Mouse (Mus musculus) midbrain, embryonic 10.5 days (tissue): ENCODE measurements around the gene Mfsd4b5. TPM values are rescaled to one million over a fixed set of nuclear protein-coding genes. Genes with fewer than 3 reads are reported as not detected.
"Not testable (repeated sequence)": the region's sequence is repeated elsewhere in the genome, so short reads cannot be mapped to it uniquely, and the experiment has no call there.

Source experiments
- DNase-seq: peaks from one replicate; pipeline ENCODE4 v3.0.0-alpha.2; 2017; ENCODE audit warnings: low spot score
- H3K27ac ChIP-seq: fragments of 300-500 bp; sonication (generic); replicated peaks from 2 replicates; pipeline ENCODE4 v1.5.1; 2016; ENCODE audit warnings: mild to moderate bottlenecking
- H3K27me3 ChIP-seq: fragments of 300-500 bp; sonication (generic); 2 replicates; pipeline ENCODE4 v1.6.1; 2016; ENCODE audit warnings: low read depth, mild to moderate bottlenecking; ENCODE audit not compliant: poor library complexity, severe bottlenecking
- H3K36me3 ChIP-seq: fragments of 300-500 bp; sonication (generic); 2 replicates; pipeline ENCODE4 v1.6.1; 2016; ENCODE audit warnings: mild to moderate bottlenecking, moderate library complexity
- H3K4me1 ChIP-seq: fragments of 300-500 bp; sonication (generic); 2 replicates; pipeline ENCODE4 v1.6.1; 2016
- H3K4me3 ChIP-seq: fragments of 300-500 bp; sonication (generic); 2 replicates; pipeline ENCODE4 v1.5.1; 2016; ENCODE audit warnings: mild to moderate bottlenecking, moderate library complexity
- H3K9me3 ChIP-seq: fragments of 300-500 bp; sonication (generic); replicated peaks from 2 replicates; pipeline ENCODE4 v1.6.1; 2016; ENCODE audit warnings: mild to moderate bottlenecking
- WGBS: fragments of 180-500 bp; shearing (Covaris S2); methylation state at CpG from one replicate; pipeline ENCODE4 v1.1.7; 2016; 5-methylcytosine and 5-hydroxymethylcytosine counted together
- polyA plus RNA-seq: library from polyadenylated mRNA; unstranded; fragments of >200 nt; fragmentation: Nextera tagmentation; extraction: Ambion mirVana; gene quantifications from 2 replicates; pipeline ENCODE4 v1.2.1, GENCODE M21; 2016

The Mfsd4b5 gene
- polyA plus RNA-seq, 1 experiment from 2014 or later = not detected

GRCm38 (mm10) chr10:40008847-40009246, 22.4 kb upstream of the Mfsd4b5 start:
- WGBS = 84% methylated on average over 4 of the region's 4 CpGs
- H3K27ac ChIP-seq, H3K9me3 ChIP-seq, H3K36me3 ChIP-seq, H3K4me3 ChIP-seq, DNase-seq, H3K27me3 ChIP-seq: not testable (repeated sequence)
- H3K4me1 ChIP-seq = peaks cover 16% of the 10 kb centered on the region

- Histone ChIP-seq H3K36me3 (no peaks in the 10 kb centered on the region), H3K4me1 (peaks cover 16% of the 10 kb centered on the region), H3K27ac (no peak overlapping the region), H3K27me3 (no peaks in the 10 kb centered on the region), H3K4me3 (no peak overlapping the region), H3K9me3 (no peaks in the 10 kb centered on the region; the same call in 1 of the 2 replicates)
- no peak for DNase-seq
- WGBS = 93% methylated on average over 4 of the region's 4 CpGs
Observed at GRCm38 (mm10) chr10:40007953-40008352, 21.5 kb upstream of the Mfsd4b5 start.

- WGBS = 71% methylated on average over 10 of the region's 10 CpGs
- Histone ChIP-seq H3K9me3 (no peaks in the 10 kb centered on the region), H3K36me3 (no peaks in the 10 kb centered on the region), H3K4me3 (no peak overlapping the region), H3K4me1 (peaks cover 16% of the 10 kb centered on the region), H3K27me3 (no peaks in the 10 kb centered on the region), H3K27ac (no peak overlapping the region)
- DNase-seq = no peak
Observed at GRCm38 (mm10) chr10:40006963-40007362, 20.5 kb upstream of the Mfsd4b5 start.

- H3K27ac ChIP-seq = no peak overlapping the region
- H3K4me3 ChIP-seq = no peak overlapping the region
- no peaks in the 10 kb centered on the region for H3K27me3 ChIP-seq
- 91% methylated on average over 2 of the region's 2 CpGs for WGBS
- DNase-seq = no peak
- H3K4me1 ChIP-seq = peaks cover 11% of the 10 kb centered on the region
- no peaks in the 10 kb centered on the region for H3K9me3 ChIP-seq
- no peaks in the 10 kb centered on the region for H3K36me3 ChIP-seq
Observed at GRCm38 (mm10) chr10:40000746-40001145, 14.3 kb upstream of the Mfsd4b5 start.

GRCm38 (mm10) chr10:39991155-39991554, 4.7 kb upstream of the Mfsd4b5 start:
- Histone ChIP-seq H3K9me3 (no peaks in the 10 kb centered on the region; the same call in 1 of the 2 replicates), H3K4me1 (no peaks in the 10 kb centered on the region), H3K27ac (no peak overlapping the region), H3K36me3 (no peaks in the 10 kb centered on the region), H3K27me3 (no peaks in the 10 kb centered on the region), H3K4me3 (no peak overlapping the region)
- 85% methylated on average over 4 of the region's 4 CpGs for WGBS
- no peak for DNase-seq

- no peaks in the 10 kb centered on the region for H3K27me3 ChIP-seq
Observed at GRCm38 (mm10) chr10:39982604-39983003, 3.8 kb downstream of the Mfsd4b5 start.

GRCm38 (mm10) chr10:39978231-39978630, 8.2 kb downstream of the Mfsd4b5 start:
- Histone ChIP-seq H3K36me3 (no peaks in the 10 kb centered on the region), H3K27me3 (no peaks in the 10 kb centered on the region), H3K4me1 (no peaks in the 10 kb centered on the region), H3K27ac (no peak overlapping the region), H3K9me3 (peaks cover 14% of the 10 kb centered on the region), H3K4me3 (no peak overlapping the region)
- DNase-seq = no peak
- WGBS = 91% methylated on average over 1 of the region's 1 CpGs

More at GRCm38 (mm10) chr10:39982604-39983003, 3.8 kb downstream of the Mfsd4b5 start:
- Histone ChIP-seq H3K36me3 (no peaks in the 10 kb centered on the region), H3K4me1 (no peaks in the 10 kb centered on the region), H3K9me3 (peaks cover 8% of the 10 kb centered on the region), H3K27ac (no peak overlapping the region), H3K4me3 (no peak overlapping the region)
- no peak for DNase-seq
- WGBS = 76% methylated on average over 5 of the region's 5 CpGs

- Histone ChIP-seq H3K4me1 (no peaks in the 10 kb centered on the region), H3K4me3 (no peak overlapping the region), H3K36me3 (no peaks in the 10 kb centered on the region), H3K27me3 (no peaks in the 10 kb centered on the region), H3K9me3 (peaks cover 14% of the 10 kb centered on the region), H3K27ac (no peak overlapping the region)
- DNase-seq = no peak
- WGBS = 93% methylated on average over 4 of the region's 4 CpGs
Observed at GRCm38 (mm10) chr10:39977346-39977745, 9.1 kb downstream of the Mfsd4b5 start.

GRCm38 (mm10) chr10:39975771-39976170, 10.7 kb downstream of the Mfsd4b5 start:
- H3K36me3 ChIP-seq = no peaks in the 10 kb centered on the region
- H3K27ac ChIP-seq = no peak overlapping the region
- no peak for DNase-seq
- no peaks in the 10 kb centered on the region for H3K4me1 ChIP-seq
- no peak overlapping the region for H3K4me3 ChIP-seq
- peaks cover 14% of the 10 kb centered on the region for H3K9me3 ChIP-seq
- 35% methylated on average over 2 of the region's 2 CpGs for WGBS
- no peaks in the 10 kb centered on the region for H3K27me3 ChIP-seq

- Histone ChIP-seq H3K36me3 (no peaks in the 10 kb centered on the region), H3K27ac (no peak overlapping the region), H3K9me3 (peaks cover 14% of the 10 kb centered on the region), H3K27me3 (no peaks in the 10 kb centered on the region), H3K4me3 (no peak overlapping the region), H3K4me1 (no peaks in the 10 kb centered on the region)
- DNase-seq = no peak
- WGBS = 69% methylated on average over 11 of the region's 11 CpGs
Observed at GRCm38 (mm10) chr10:39974982-39975381, 11.5 kb downstream of the Mfsd4b5 start.

GRCm38 (mm10) chr10:39967512-39967911, 18.9 kb downstream of the Mfsd4b5 start:
- WGBS = 87% methylated on average over 3 of the region's 3 CpGs
- Histone ChIP-seq H3K4me1 (no peaks in the 10 kb centered on the region), H3K4me3 (no peak overlapping the region), H3K9me3 (no peaks in the 10 kb centered on the region), H3K36me3 (no peaks in the 10 kb centered on the region), H3K27ac (no peak overlapping the region), H3K27me3 (no peaks in the 10 kb centered on the region)
- no peak for DNase-seq

GRCm38 (mm10) chr10:39961906-39962305, 24.5 kb downstream of the Mfsd4b5 start:
- H3K4me1 ChIP-seq = peaks cover 12% of the 10 kb centered on the region
- H3K4me3 ChIP-seq = no peak overlapping the region
- no peaks in the 10 kb centered on the region for H3K36me3 ChIP-seq
- no peaks in the 10 kb centered on the region for H3K9me3 ChIP-seq
- H3K27ac ChIP-seq = no peak overlapping the region
- WGBS = 56% methylated on average over 1 of the region's 1 CpGs
- DNase-seq = no peak
- peaks cover 25% of the 10 kb centered on the region for H3K27me3 ChIP-seq

- Histone ChIP-seq H3K27me3 (peaks cover 26% of the 10 kb centered on the region), H3K27ac (no peak overlapping the region), H3K9me3 (no peaks in the 10 kb centered on the region), H3K36me3 (no peaks in the 10 kb centered on the region), H3K4me1 (peaks cover 12% of the 10 kb centered on the region), H3K4me3 (peak overlapping the region; percentile 66)
- 51% methylated on average over 11 of the region's 11 CpGs for WGBS
- no peak for DNase-seq
Observed at GRCm38 (mm10) chr10:39960441-39960822, 26.0 kb downstream of the Mfsd4b5 start.
